Mouse (Mus musculus): ENCODE measurements around the gene Ucp3. TPM values are rescaled to one million over a fixed set of nuclear protein-coding genes. Genes with fewer than 3 reads are reported as not detected.

The Ucp3 gene
- polyA plus RNA-seq, 1 experiment from 2014 or later = 1.4 TPM

- TF ChIP-seq CTCF (IDR thresholded peaks at IDR 0.05; ENCODE audit: low read depth) = no peak
- TF ChIP-seq EP300 (optimal IDR thresholded peaks at IDR 0.05) = no peak
- 59% methylated on average over 7 of the region's 7 CpGs for WGBS
- no peak for DNase-seq (ENCODE audit: low spot score)
Observed at GRCm38 (mm10) chr7:100502374-100502922, 29.7 kb downstream of the Ucp3 start.

GRCm38 (mm10) chr7:100503076-100503475 is 30.3 kb downstream of the Ucp3 start:
- no peaks in the 10 kb centered on the region for H3K9me3 ChIP-seq (ENCODE audit: control insufficient read depth, low read length)
- ATAC-seq (ENCODE audit: low FRiP score, low TSS enrichment) = peak; percentile 17
- 66% methylated on average over 5 of the region's 5 CpGs for WGBS
- no peak overlapping the region for H3K4me2 ChIP-seq (replicated peaks; ENCODE audit: low read depth)
- H3K27me3 ChIP-seq (ENCODE audit: control insufficient read depth, insufficient read depth, low read length) = no peaks in the 10 kb centered on the region
- H3K27ac ChIP-seq (replicated peaks) = no peak overlapping the region
- no peak overlapping the region for H3K9ac ChIP-seq (ENCODE audit: low read length)
- peak; percentile 51 for DNase-seq (ENCODE audit: low spot score)
- TF ChIP-seq CTCF (IDR thresholded peaks at IDR 0.05; ENCODE audit: low read depth) (no peak), EP300 (optimal IDR thresholded peaks at IDR 0.05) (no peak)
- peaks cover 11% of the 10 kb centered on the region; the same call in 1 of the 2 replicates for H3K36me3 ChIP-seq (ENCODE audit: control insufficient read depth, insufficient read depth, low read length)
- no peaks in the 10 kb centered on the region for H3K4me1 ChIP-seq (replicated peaks; ENCODE audit: control insufficient read depth, insufficient read depth)
- no peak overlapping the region for H3K4me3 ChIP-seq (ENCODE audit: low read depth, low read length)

More at GRCm38 (mm10) chr7:100502374-100502922, 29.7 kb downstream of the Ucp3 start:
- Histone ChIP-seq H3K27me3 (ENCODE audit: control insufficient read depth, insufficient read depth, low read length) (no peaks in the 10 kb centered on the region), H3K4me1 (replicated peaks; ENCODE audit: control insufficient read depth, insufficient read depth) (no peaks in the 10 kb centered on the region), H3K36me3 (ENCODE audit: control insufficient read depth, insufficient read depth, low read length) (peaks cover 12% of the 10 kb centered on the region; the same call in 1 of the 2 replicates), H3K4me3 (ENCODE audit: low read depth, low read length) (no peak overlapping the region), H3K9ac (ENCODE audit: low read length) (no peak overlapping the region), H3K27ac (replicated peaks) (no peak overlapping the region), H3K4me2 (replicated peaks; ENCODE audit: low read depth) (no peak overlapping the region), H3K9me3 (ENCODE audit: control insufficient read depth, low read length) (no peaks in the 10 kb centered on the region)
- peak; percentile 13; the same call in 1 of the 2 replicates for ATAC-seq (ENCODE audit: low FRiP score, low TSS enrichment)

GRCm38 (mm10) chr7:100504740-100505487 is 32.1 kb downstream of the Ucp3 start:
- Histone ChIP-seq H3K27ac (replicated peaks) (no peak overlapping the region), H3K9me3 (ENCODE audit: control insufficient read depth, low read length) (no peaks in the 10 kb centered on the region), H3K4me1 (replicated peaks; ENCODE audit: control insufficient read depth, insufficient read depth) (no peaks in the 10 kb centered on the region), H3K27me3 (ENCODE audit: control insufficient read depth, insufficient read depth, low read length) (no peaks in the 10 kb centered on the region), H3K4me2 (replicated peaks; ENCODE audit: low read depth) (no peak overlapping the region), H3K36me3 (ENCODE audit: control insufficient read depth, insufficient read depth, low read length) (no peaks in the 10 kb centered on the region), H3K4me3 (ENCODE audit: low read depth, low read length) (no peak overlapping the region), H3K9ac (ENCODE audit: low read length) (no peak overlapping the region)
- ATAC-seq (ENCODE audit: low FRiP score, low TSS enrichment) (no peak), DNase-seq (ENCODE audit: low spot score) (no peak)
- TF ChIP-seq EP300 (optimal IDR thresholded peaks at IDR 0.05) (no peak), CTCF (IDR thresholded peaks at IDR 0.05; ENCODE audit: low read depth) (no peak)
- 68% methylated on average over 13 of the region's 13 CpGs for WGBS

DNA sequence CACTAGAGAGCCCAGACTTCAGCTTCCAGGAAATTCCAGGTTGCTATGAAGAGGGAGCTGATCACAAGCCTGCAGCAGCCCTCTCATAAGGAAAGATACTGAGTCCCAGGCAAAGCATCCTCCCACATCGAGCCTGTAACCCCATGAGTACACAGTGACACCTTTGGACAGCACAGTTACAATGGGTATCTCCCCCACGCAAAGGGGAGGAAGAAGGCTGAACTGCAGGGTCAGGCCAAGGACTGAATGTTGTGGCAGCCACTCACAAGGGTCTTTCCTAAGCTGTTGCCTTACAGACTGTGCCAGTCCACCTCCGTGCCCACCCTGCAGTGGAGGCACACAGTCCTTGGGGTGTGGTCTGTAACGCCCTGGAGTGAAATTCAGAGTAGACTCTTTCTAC is 33.7 kb downstream of the Ucp3 start:
- H3K4me1 ChIP-seq (replicated peaks; ENCODE audit: control insufficient read depth, insufficient read depth) = no peaks in the 10 kb centered on the region
- DNase-seq (ENCODE audit: low spot score) = no peak
- no peak; the same call in 1 of the 2 replicates for ATAC-seq (ENCODE audit: low FRiP score, low TSS enrichment)
- no peak overlapping the region for H3K4me3 ChIP-seq (ENCODE audit: low read depth, low read length)
- no peaks in the 10 kb centered on the region for H3K36me3 ChIP-seq (ENCODE audit: control insufficient read depth, insufficient read depth, low read length)
- no peak for TF ChIP-seq EP300 (optimal IDR thresholded peaks at IDR 0.05)
- no peak for TF ChIP-seq CTCF (IDR thresholded peaks at IDR 0.05; ENCODE audit: low read depth)
- WGBS = 66% methylated on average over 4 of the region's 4 CpGs
- H3K27me3 ChIP-seq (ENCODE audit: control insufficient read depth, insufficient read depth, low read length) = no peaks in the 10 kb centered on the region
- no peak overlapping the region for H3K27ac ChIP-seq (replicated peaks)
- H3K4me2 ChIP-seq (replicated peaks; ENCODE audit: low read depth) = no peak overlapping the region
- H3K9me3 ChIP-seq (ENCODE audit: control insufficient read depth, low read length) = no peaks in the 10 kb centered on the region
- H3K9ac ChIP-seq (ENCODE audit: low read length) = no peak overlapping the region

DNA sequence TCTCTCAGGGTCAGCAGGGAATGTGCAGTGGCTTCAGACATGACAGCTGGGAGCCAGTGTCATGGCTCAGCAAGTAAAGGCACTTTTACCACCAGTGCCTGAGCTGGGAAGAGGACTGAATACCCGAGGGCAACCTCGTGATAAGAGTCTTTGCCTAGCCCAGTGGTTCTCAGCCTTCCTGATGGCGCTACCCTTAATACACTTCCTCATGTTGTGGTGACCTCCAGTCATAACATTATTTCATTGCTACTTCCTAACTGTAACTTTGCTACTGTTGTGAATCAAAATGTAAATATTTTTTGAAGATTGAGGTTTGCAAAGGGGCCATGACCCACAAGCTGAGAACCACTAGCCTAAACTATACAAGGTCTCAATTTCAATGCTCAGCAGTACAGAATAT is 35.9 kb downstream of the Ucp3 start:
- Histone ChIP-seq H3K4me2 (replicated peaks; ENCODE audit: low read depth) (no peak overlapping the region), H3K4me1 (replicated peaks; ENCODE audit: control insufficient read depth, insufficient read depth) (no peaks in the 10 kb centered on the region), H3K9me3 (ENCODE audit: control insufficient read depth, low read length) (no peaks in the 10 kb centered on the region), H3K27me3 (ENCODE audit: control insufficient read depth, insufficient read depth, low read length) (no peaks in the 10 kb centered on the region), H3K36me3 (ENCODE audit: control insufficient read depth, insufficient read depth, low read length) (no peaks in the 10 kb centered on the region), H3K4me3 (ENCODE audit: low read depth, low read length) (no peak overlapping the region), H3K9ac (ENCODE audit: low read length) (no peak overlapping the region), H3K27ac (replicated peaks) (no peak overlapping the region)
- TF ChIP-seq EP300 (optimal IDR thresholded peaks at IDR 0.05) (no peak), CTCF (IDR thresholded peaks at IDR 0.05; ENCODE audit: low read depth) (no peak)
- WGBS = 53% methylated on average over 3 of the region's 3 CpGs
- DNase-seq (ENCODE audit: low spot score) (no peak), ATAC-seq (ENCODE audit: low FRiP score, low TSS enrichment) (no peak)

DNA sequence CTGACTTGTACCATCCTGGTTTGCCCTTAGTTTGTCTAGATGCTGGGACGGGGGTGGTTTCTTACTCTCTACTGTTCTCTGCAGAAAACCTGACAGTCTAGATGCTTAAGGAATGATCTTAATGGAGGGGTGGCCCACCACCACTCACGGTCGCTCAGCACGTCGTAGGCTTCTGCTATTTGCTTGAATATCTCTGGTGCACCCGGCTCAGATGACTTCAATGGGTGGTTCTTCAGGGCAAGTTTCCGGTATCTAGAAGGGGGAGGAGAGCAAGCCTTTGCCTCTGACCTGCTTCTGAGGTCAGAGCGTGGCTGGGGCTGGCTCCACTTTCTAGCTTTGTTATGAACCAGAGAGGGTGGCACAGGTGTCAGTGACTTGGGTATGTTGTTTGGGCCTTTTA is 38.8 kb downstream of the Ucp3 start:
- peak; percentile 35 for DNase-seq (ENCODE audit: low spot score)
- no peak overlapping the region for H3K9ac ChIP-seq (ENCODE audit: low read length)
- H3K4me3 ChIP-seq (ENCODE audit: low read depth, low read length) = no peak overlapping the region
- H3K36me3 ChIP-seq (ENCODE audit: control insufficient read depth, insufficient read depth, low read length) = no peaks in the 10 kb centered on the region
- peak; percentile 36; the same call in 1 of the 2 replicates for ATAC-seq (ENCODE audit: low FRiP score, low TSS enrichment)
- H3K9me3 ChIP-seq (ENCODE audit: control insufficient read depth, low read length) = no peaks in the 10 kb centered on the region
- no peak overlapping the region for H3K27ac ChIP-seq (replicated peaks)
- H3K27me3 ChIP-seq (ENCODE audit: control insufficient read depth, insufficient read depth, low read length) = no peaks in the 10 kb centered on the region
- TF ChIP-seq EP300 (optimal IDR thresholded peaks at IDR 0.05) = no peak
- no peak for TF ChIP-seq CTCF (IDR thresholded peaks at IDR 0.05; ENCODE audit: low read depth)
- H3K4me1 ChIP-seq (replicated peaks; ENCODE audit: control insufficient read depth, insufficient read depth) = no peaks in the 10 kb centered on the region
- H3K4me2 ChIP-seq (replicated peaks; ENCODE audit: low read depth) = no peak overlapping the region
- WGBS = 74% methylated on average over 8 of the region's 8 CpGs
